In the genomic region with DNA sequence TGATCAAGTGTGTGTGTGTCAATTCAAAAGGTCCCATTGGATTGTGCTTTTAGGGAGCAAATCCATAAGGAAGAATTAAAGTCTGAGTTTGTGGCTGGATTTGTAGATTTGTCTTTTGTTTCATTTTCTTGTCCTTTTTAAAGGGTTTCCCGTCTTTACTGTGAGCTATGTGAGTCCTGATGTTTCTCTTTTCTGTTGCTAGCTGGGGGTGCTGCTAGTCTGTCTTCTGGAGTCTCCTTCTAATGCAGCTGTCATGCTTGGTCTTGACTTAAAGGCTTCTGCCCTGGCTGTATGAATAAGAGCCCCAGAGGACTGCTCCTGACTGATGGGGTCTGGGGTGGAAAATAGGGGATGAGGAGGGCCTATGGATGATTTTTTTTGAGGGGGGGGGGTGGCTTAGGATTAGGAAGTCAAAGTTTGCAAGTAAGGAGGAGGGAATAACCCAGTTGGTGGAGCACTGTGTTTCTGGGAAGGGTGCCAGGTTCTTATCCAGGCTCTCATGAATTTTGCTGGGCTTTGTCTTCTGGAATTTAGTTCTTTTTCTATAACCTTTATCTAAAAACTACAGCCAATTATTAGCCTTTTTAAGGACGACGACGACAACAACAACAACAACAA, we compare ENCODE assay signal across 9 mouse cellular contexts. TPM values are rescaled to one million over a fixed set of nuclear protein-coding genes. Genes with fewer than 3 reads are reported as not detected.
DNase-seq lines count a peak whose midpoint lies in the region; ATAC-seq and TF ChIP-seq lines count a peak whose summit lies in the region.
"Had no signal": no experiment of that assay in that cellular context is flagged by ENCODE, and none has a peak within 500 bp of the region (broad histone marks: within the 10 kb centered on the region; RNA-seq: fewer than 3 reads in every experiment).

No protein-coding gene starts in this region.

- TF ChIP-seq POLR2A in kidney, adult 2 months (IDR thresholded peaks at IDR 0.05; ENCODE audit: low read depth, low read length) = no peak
- no peak for TF ChIP-seq POLR2A in thymus, adult 2 months (IDR thresholded peaks at IDR 0.05; ENCODE audit: control insufficient read depth, extremely low read depth, insufficient read depth, low read length, poor library complexity)

- DNase-seq in liver = peak; percentile 11
- DNase-seq in adrenal gland, postnatal 25 days = peak; percentile 34
- peak; percentile 15 for DNase-seq in gastrocnemius, postnatal 10 days
- peak; percentile 76 for DNase-seq in kidney, adult 2 months
- DNase-seq in lung, postnatal 25 days (ENCODE audit: low spot score) = peak; percentile 54
- DNase-seq in natural killer cell, adult 2 months (ENCODE audit: low spot score in 2 of 2) = no peak
- no peak for DNase-seq in thymus, adult 2 months

- no peak overlapping the region for H3K4me2 ChIP-seq in liver, embryonic 12.5 days

- no peaks in the 10 kb centered on the region for H3K9me3 ChIP-seq in liver, embryonic 12.5 days (replicated peaks)

- no peak overlapping the region for H3K9ac ChIP-seq in liver, embryonic 12.5 days
- H3K9ac ChIP-seq: liver, embryonic 14.5 days had no signal

- no peaks in the 10 kb centered on the region for H3K27me3 ChIP-seq in liver, embryonic 12.5 days (replicated peaks)
- H3K27me3 ChIP-seq in kidney, adult 2 months (replicated peaks; ENCODE audit: control insufficient read depth, insufficient read depth, low read length) = no peaks in the 10 kb centered on the region
- no peaks in the 10 kb centered on the region for H3K27me3 ChIP-seq in thymus, adult 2 months (ENCODE audit: control insufficient read depth, insufficient read depth, low read length)

- 74% methylated on average over 4 of the region's 4 CpGs for WGBS in liver, embryonic 12.5 days (ENCODE audit: insufficient replicate concordance)
- WGBS in kidney, adult 2 months = 56% methylated on average over 4 of the region's 4 CpGs
- WGBS in thymus, adult 2 months = 92% methylated on average over 4 of the region's 4 CpGs

- ATAC-seq in liver, embryonic 12.5 days = no peak

- peaks cover 13% of the 10 kb centered on the region for H3K4me1 ChIP-seq in liver, embryonic 12.5 days
- peaks cover 3% of the 10 kb centered on the region; the same call in 1 of the 2 replicates for H3K4me1 ChIP-seq in kidney, adult 2 months (ENCODE audit: control insufficient read depth, insufficient read depth, low read length)
- peaks cover 3% of the 10 kb centered on the region for H3K4me1 ChIP-seq in thymus, adult 2 months (replicated peaks; ENCODE audit: control insufficient read depth, insufficient read depth, low read length)

- H3K36me3 ChIP-seq in liver, embryonic 12.5 days = no peaks in the 10 kb centered on the region
- no peaks in the 10 kb centered on the region for H3K36me3 ChIP-seq in kidney, adult 2 months (ENCODE audit: control insufficient read depth, insufficient read depth, low read length)
- no peaks in the 10 kb centered on the region for H3K36me3 ChIP-seq in thymus, adult 2 months (ENCODE audit: control insufficient read depth, insufficient read depth, low read length)

- H3K27ac ChIP-seq in liver, embryonic 12.5 days = no peak overlapping the region
- peak overlapping the region; percentile 26 for H3K27ac ChIP-seq in kidney, adult 2 months (ENCODE audit: insufficient read depth, low read depth, low read length)
- no peak overlapping the region for H3K27ac ChIP-seq in thymus, adult 2 months (ENCODE audit: control insufficient read depth, insufficient read depth, low read length)
- H3K27ac ChIP-seq: liver, embryonic 14.5 days had no signal

- TF ChIP-seq CTCF in kidney, adult 2 months (conservative IDR thresholded peaks at IDR 0.05; ENCODE audit: insufficient read depth, insufficient read length, low read depth, low read length) = no peak
- TF ChIP-seq CTCF in thymus, adult 2 months (IDR thresholded peaks at IDR 0.05; ENCODE audit: borderline replicate concordance, control insufficient read depth, extremely low read depth, insufficient read depth, low read length, poor library complexity) = no peak

- H3K4me3 ChIP-seq in liver, embryonic 12.5 days = no peak overlapping the region
- H3K4me3 ChIP-seq in kidney, adult 2 months (ENCODE audit: insufficient read depth, low read depth, low read length) = no peak overlapping the region
- no peak overlapping the region for H3K4me3 ChIP-seq in thymus, adult 2 months (ENCODE audit: control insufficient read depth, insufficient read depth, low read length)

RNA-seq across cellular contexts. Expression of a gene that starts 1.1 kb away (rescaled TPM):
- 10.2 and 10.4 TPM in 2 replicates for polyA plus RNA-seq in liver, embryonic 12.5 days (2016; fragmentation: Nextera tagmentation; extraction: Ambion mirVana)
- total RNA-seq in adrenal gland, postnatal 25 days (2021) = 78.2 and 83.5 TPM in 2 replicates
- total RNA-seq in gastrocnemius, postnatal 10 days (2021) = 10 to 100 TPM in 1 of 2 experiments, 1 to 10 TPM in 1; 9.3 to 11.0 TPM
- 189 and 215 TPM in 2 replicates for polyA plus RNA-seq in kidney, adult 2 months (2012; rRNA removed)
- 4.4 and 4.8 TPM in 2 replicates for polyA plus RNA-seq in thymus, adult 2 months (2012; rRNA removed)

Comparison
In these comparisons a context has a peak if more than half of its experiments do, and no peak if none do; other contexts are left out.
1. DNase-seq: peak in liver (single experiment), adrenal gland, postnatal 25 days (single experiment), gastrocnemius, postnatal 10 days (single experiment), kidney, adult 2 months (single experiment) and lung, postnatal 25 days (single experiment); none in natural killer cell, adult 2 months (0 of 2) and thymus, adult 2 months (single experiment).
2. RNA of a gene that starts 1.1 kb away (polyA plus RNA-seq): 189 to 215 TPM in kidney, adult 2 months; 10.2 to 10.4 TPM in liver, embryonic 12.5 days and 4.4 to 4.8 TPM in thymus, adult 2 months; every median in the first group is over 10 times any median in the second.